Mouse (Mus musculus): Measurements from ENCODE around the gene Tbc1d22a.

Tbc1d22a gene

DNA sequence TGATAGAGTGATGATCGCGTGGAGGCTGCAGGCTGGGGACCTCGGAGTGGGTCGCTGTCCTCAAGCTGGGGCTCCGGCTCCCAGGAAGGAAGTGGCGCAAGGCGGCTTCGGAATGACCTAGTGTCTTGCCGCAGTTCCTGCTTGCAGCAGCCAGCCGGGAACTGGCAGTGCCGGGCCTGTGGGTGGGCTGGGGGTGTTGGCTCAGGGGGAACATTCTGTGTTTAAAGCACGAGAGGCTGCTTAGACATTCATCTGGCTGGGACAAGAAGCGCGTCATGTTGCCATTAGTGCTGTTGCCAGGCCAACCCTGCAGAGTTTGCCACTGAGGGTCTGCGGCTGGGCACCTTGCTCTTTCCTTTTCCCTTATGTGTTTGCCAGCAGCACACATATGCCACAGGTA is 63.2 kb downstream of the Tbc1d22a start:
- no peak for DNase-seq (ENCODE audit: low read depth in 1 of 2, low spot score in 2 of 2)

DNA sequence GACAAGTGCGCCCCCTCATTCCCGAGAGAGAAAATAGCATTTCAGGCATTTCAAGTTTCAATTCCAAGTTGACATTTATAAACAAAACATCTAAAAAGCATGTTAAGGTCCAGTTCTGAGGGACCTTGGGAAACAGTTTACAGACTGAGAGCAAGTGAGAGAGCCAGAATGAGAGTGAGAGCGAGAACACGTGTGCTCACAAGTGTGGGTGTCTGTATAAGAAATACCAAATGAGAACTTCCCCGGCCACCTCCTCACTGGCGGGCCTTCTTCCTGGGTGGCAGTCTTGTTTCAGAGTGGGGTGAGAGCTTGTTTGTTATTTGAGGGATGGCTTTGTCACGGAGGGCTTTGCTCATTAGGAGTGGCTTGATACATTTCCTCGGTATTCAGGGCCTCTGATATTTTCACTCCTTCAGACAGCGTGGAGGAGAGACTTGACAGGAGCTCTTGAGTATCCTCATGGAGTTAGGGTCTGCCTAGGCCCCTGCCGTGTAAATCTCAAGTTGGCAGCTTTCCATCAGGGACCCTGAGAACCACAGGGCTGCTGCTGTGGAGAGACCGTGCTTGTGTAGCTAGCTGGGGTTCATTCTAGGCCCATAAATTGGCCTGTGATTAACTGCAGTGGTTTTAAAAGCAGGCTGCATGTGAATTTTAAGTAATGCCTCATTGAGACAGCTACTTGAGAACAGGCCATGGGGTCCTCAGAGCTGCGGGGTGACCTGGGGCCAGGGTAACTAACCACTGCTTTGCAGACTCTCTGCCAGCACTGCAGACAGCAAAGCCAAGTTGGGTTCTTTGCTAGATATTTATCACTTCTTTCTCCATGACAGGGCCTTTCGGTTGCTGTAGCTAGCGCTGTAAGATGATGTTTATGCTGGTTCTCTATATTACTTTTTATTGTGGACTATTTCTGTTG is 65.1 kb downstream of the Tbc1d22a start:
- no peak for DNase-seq (ENCODE audit: low read depth in 1 of 2, low spot score in 2 of 2)

DNA sequence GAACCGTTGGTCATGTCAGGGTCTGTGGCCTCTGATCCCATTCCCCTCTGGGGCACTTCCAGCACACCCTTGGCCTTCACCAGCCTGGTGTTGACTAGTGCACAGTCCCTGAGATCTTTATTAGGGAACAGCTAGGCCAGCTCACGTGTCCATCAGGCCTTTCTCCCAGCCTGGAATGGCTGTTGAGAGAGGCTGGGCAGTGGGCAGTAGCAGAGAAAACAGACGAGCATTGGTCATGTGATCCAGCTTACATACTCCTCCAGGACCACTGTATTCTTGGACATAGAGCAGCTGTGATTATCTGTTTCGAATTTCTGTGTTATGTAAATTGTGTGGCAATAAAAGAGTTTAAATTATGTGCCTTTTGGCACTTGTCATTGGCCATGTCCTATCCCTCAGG is 65.9 kb downstream of the Tbc1d22a start:
- no peak for DNase-seq (ENCODE audit: low read depth in 1 of 2, low spot score in 2 of 2)

DNA sequence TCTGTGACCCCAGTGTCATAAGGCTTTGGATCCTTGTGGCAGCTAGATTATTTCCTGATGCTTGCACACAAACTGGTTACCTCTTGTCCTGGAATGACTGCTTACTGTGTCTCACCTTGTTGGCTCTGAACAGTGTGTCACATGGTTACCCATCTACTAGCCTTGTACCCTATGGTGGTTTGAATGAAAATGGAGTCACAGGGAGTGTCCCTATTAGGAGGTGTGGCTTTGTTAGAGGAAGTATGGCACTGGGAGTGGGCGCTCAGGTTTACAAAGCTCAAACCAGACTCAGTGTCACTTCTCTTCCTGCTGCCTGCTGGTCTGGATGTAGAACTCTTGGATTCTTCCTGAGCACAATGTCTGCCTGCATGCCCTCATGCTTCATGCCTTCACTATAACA is 69.0 kb downstream of the Tbc1d22a start:
- no peak for DNase-seq (ENCODE audit: low read depth in 1 of 2, low spot score in 2 of 2)

DNA sequence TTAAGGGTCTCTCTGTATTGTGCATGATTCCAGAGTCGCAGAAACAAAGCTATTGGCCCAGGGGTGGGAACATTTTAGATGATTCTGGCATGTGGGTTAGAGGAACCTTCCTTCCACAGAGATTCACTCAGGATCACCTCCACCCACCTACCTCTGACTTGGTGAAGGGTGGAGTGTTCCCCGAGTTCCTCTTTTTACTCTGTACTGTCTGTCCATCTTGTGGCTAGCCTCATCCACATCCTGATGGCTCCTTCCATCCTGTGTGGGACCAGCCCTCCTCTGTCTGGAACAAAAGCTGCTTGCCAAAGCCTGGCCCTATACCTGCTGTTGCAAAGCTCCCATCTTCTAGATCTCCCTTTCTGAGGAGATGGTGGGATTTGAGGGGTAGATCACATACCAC is 71.0 kb downstream of the Tbc1d22a start:
- DNase-seq (ENCODE audit: low read depth in 1 of 2, low spot score in 2 of 2): no peak

DNA sequence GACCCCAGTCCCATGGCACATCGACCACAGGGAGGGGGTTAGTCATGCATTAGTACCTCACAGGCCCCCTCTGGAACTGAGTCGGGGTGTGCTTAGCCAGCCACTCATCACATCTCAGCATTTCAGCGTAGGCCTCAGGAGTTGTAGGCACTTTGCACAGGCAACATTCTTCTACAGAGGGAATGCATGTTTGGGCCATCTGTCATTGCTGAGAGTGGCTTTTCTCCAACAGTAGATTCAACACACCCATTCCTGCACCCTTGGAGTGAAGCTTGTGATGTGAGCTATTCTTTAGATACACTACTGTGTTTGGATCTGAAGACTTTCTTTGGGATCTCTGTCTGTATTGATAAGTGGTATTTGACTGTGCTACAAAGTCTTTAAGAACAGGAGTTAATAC is 75.8 kb downstream of the Tbc1d22a start:
- no peak for DNase-seq (ENCODE audit: low read depth in 1 of 2, low spot score in 2 of 2)

DNA sequence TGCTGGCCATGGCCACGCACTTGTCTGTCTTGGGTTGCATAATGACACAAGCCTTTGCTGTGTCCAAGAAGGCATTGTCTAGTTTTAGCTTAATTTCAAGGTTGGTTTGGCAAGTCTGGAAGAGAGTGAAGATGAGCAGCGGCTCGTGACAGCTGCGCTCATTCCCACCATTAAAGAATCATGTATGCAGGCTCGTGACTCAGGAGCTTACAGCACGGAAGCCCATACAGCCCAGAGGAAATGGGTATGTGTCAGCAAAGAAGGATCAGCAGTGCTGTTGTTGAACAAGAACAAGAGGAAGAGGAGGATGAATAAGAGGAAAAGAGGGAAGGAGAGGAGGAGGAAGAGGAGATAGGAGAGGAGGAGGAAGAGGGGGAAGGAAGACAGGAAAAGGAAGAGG is 78.0 kb downstream of the Tbc1d22a start:
- DNase-seq (ENCODE audit: low read depth in 1 of 2, low spot score in 2 of 2): no peak

DNA sequence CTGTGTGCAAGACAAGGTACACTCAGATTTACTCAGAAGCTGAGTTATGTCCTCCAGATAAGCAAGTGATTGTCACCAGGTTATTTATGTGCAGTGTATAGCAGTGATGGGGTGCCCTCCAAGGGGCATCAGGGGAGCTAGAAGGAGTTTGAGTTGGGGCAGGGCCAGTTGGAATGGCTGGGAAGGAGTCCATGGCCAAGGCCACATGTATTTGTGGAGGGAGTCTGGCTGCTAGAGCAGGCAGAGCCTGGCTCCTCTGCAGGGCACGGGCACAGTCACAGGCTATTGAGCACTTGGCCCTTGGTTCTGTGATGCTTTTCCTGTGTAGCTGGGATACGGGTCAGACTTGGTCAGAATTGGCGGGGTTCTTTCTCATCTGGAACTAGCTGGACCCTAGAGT is 80.2 kb downstream of the Tbc1d22a start:
- no peak for DNase-seq (ENCODE audit: low read depth in 1 of 2, low spot score in 2 of 2)

DNA sequence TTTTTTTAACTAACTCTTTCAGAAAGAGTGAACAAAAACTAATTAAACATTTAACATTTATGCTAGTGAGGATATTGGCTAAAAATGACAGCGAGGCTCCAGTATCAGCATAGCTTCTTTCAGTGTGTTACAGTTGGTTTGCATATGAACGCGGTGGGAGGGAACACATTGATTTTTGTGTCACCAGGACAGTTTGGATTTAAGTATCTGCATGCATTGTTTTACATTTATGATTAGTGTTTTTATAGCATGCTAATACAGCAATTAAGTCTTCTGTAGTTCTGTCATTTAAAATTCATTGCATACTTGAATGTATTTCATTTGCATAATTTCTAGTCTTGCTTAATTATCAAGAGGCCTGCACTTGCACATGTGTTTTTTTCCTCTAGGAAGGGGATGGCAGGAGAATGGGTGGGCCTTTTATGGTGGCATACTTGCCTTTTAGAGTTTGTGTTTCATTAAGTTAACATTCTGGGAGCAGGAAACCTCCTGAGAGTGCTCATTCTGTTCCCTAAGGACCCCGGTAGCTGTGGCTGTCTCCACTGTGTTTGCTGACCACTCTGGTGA is 81.5 kb downstream of the Tbc1d22a start:
- no peak for DNase-seq (ENCODE audit: low read depth in 1 of 2, low spot score in 2 of 2)

DNA sequence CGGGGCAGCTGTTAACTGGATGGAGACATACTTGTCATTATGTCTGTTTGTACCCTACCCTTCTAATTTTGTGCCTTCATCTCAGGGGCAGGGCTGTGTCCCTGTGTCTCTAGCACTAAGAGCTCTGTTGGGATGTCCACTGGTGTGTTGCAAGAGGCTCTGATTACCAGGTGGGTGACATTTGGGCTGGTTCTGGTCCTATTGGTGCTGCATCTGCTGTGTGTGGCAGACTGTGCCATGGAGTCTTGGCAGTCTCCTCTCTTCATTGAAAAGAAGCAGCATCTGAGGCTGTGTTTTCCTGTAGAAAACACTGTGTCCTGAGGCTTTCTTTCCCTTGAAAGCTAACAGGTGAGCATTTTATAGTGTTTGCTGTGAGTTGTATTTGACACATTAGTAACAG is 83.0 kb downstream of the Tbc1d22a start:
- no peak for DNase-seq (ENCODE audit: low read depth in 1 of 2, low spot score in 2 of 2)

DNA sequence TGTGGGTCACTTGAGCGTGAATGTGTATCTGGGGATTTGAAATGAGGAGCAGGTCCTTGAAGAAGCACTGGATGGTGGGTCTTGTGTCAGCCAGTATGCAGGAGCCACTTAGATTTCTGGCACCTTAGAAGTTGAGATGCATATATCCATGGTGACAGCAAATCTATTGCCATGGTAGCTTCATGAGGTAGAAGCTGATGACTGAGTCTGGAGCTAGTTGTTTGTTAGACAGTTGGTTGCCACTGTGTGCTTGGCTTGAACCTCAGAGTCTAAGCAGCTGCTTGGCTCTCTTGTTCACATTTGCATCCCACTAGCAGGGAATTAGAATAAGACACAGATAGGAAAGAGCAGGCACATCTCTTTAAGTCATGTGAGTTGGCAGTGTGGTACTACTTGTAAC is 89.6 kb downstream of the Tbc1d22a start:
- DNase-seq (ENCODE audit: low read depth in 1 of 2, low spot score in 2 of 2): no peak

DNA sequence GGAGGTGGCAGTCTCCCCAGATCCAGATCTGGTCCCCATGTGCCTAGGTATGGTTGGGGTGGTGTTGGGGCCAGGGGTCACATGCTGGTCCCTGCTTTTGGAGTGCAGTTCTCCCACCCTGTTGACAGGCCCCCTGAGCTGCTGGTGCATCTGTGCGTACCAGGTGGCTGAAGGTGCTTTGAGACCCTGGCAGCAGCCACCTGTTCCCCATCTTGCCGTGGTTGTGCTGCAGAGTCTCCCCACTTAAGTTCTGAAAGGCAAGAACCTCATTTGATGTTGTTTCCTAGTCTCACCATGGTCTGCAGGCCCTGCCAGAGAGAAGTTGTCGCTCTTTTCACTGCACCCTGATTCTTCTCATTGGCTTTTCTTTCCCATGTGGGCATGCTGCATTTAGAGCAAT is 90.6 kb downstream of the Tbc1d22a start:
- no peak for DNase-seq (ENCODE audit: low read depth in 1 of 2, low spot score in 2 of 2)

DNA sequence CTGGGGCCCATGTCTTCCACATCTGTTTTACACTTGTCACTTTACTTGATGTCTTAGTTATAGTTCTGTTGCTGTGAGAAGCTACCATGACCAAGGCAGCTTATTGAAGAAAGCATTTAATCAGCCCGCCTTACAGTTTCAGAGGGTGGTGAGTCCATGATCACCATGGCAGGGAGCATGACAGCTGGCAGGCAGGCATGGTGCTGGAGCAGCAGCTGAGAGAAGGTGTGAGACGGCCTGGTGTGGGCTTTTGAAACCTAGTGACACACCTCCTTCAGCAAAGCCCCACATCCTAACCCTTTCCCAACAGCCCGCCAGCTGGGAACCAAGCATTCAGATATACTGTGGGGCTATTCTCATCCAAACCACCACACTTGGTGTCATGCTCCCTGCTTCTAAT is 91.0 kb downstream of the Tbc1d22a start:
- no peak for DNase-seq (ENCODE audit: low read depth in 1 of 2, low spot score in 2 of 2)

DNA sequence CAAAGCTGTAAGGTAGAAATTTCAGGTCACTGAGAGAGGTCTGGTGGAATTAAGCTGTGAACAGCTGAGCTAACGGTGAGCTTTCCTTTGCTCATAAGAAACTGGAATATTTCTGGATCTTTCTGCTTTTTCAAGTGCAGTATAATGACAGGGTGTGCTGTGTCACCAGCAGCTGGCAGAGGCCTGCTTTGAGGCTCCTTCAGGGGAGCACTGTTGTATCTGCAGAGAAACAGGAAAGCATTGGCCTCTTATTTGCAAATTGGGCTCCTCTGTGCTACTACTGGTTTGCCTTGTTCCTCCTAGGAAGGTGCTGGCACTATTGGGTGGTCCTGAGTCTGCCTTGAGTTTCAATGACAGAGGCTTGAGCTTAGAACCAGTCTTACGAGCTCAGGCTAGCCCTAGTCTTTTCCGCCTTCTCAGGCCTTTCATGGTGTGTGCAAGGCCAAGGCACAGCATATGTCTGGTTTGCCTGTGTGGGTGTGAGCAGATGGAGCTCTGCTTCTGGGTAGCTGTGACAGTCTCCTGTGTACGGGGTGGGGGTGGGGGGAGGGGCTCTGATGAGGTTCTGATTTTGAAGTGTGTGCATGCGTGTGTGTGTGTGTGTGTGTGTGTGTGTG is 95.1 kb downstream of the Tbc1d22a start:
- no peak for DNase-seq (ENCODE audit: low read depth in 1 of 2, low spot score in 2 of 2)

DNA sequence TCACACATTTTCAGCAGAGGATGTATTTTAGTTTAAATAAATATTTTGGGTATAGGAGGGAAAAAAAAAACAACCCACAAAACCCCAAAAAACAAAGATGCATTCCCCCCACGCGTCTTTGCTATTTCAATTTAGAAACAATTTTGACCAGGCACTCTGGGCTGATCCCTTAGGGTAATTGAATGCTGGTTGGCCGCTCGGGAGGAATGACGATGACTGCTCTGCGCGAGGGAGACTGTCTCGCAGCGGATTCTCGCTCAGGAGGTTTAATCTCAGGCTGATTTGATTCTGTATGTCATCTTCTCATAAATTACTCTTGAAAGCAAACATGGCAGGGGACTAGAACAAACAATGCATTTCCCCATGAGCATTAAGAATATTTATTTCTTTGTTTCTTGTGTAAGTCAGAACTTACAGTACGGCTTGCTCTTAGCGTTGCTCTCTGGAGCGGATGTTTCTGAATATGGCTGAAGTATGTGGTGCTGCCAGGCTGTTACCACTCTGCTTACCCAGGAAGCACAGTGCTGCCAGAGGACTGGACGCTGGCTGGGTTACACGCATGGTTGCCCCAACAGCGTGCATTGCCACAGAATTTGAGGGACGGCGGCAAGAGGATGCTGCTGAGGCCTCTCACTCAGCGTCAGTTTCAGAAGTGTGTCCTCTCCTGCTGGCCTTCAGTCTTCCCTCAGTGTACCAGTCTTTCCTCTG is 106.7 kb downstream of the Tbc1d22a start:
- DNase-seq (ENCODE audit: low read depth in 1 of 2, low spot score in 2 of 2): no peak

DNA sequence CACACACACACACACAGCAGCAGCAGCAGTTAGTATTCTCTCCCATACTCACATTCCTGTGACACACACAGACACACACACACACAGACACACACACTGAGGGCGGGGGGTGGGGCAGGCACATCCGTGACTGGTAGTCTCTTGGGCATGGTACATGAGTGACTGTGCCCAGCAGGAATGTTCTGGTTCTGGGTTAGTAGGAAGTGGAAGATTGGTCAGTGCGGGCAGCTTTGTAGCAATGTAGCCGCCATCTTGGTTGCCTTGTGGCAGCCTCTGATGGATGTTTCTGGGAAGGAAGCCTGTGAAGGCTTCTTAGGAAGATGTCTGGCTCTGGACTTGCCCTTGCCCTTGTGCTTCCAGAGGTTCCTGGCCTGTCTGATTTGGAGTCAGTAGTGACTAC is 112.1 kb downstream of the Tbc1d22a start:
- no peak for DNase-seq (ENCODE audit: low read depth in 1 of 2, low spot score in 2 of 2)

DNA sequence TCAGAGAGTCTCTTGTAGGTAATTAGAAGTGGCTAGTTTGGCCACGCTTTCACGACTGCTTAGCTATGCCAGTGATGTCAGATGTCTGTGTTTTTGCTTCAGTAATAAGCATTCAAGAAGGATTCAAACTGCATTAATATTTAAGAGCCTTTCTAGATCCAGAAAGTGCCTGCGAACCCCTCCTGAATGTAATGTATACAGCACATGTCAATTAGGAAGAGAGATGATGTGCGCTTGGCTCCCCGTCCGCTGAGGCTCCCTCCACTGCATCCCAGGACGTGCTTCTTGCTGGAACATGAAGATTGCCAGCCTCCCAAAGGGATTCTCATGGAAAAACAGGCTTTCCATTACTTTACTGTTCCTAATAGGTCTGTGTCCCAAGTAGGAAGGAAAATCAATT is 115.7 kb downstream of the Tbc1d22a start:
- DNase-seq (ENCODE audit: low read depth in 1 of 2, low spot score in 2 of 2): no peak

DNA sequence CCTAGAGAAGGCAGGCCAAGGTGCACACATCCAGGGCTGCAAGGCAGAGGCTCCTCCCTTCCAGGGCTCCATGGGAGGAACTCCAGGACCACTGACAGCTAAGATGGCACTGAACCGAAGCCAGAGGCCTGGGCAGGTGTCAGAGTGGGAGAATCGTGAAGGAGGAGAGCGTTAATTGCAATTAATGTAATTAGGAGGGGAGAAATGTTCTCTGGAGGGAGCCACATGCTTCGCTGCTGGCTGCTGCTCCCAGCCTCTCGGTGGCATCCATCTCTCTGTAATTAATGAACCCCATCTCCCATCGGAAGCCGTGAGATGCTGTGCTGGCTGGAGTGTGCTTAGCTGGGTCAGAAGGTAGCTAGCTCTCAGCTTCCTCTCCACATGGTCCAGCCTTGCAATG is 116.2 kb downstream of the Tbc1d22a start:
- DNase-seq (ENCODE audit: low read depth in 1 of 2, low spot score in 2 of 2): no peak

DNA sequence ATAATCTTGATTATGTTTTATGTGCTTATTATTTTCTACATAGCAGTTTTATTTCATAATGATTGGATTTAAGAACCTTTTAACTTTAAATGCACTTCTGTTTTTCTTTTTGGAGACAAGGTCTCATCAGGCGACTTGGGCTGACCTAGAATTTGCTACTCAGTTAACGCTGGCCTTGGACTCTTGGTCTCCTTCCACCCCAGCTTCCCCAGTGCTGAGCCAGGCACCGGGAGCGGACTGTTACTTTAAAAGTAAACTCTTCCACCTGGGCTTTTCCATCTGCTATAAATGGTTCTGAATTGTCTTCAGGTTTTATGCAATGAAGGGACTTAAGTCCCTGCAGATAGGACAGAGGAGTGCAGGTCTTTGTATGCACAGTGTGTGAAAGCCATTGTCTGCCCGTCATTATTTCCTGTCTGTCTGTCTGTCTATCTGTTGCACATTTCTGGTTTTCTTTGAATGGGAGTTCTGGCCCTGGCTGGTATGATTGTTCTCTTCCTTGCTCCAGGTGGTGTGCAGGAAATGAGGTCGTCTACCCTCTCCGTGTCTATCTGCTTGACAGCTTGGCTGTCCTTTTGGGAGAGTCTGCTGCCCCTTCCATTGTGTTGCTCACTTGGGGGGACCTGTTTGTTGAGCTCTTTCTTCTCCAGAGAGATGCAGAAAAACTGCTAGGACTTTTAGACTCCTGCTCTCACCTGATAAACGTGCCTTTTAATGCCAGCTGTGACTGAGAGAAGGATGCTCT is 117.4 kb downstream of the Tbc1d22a start:
- DNase-seq (ENCODE audit: low read depth in 1 of 2, low spot score in 2 of 2): no peak

DNA sequence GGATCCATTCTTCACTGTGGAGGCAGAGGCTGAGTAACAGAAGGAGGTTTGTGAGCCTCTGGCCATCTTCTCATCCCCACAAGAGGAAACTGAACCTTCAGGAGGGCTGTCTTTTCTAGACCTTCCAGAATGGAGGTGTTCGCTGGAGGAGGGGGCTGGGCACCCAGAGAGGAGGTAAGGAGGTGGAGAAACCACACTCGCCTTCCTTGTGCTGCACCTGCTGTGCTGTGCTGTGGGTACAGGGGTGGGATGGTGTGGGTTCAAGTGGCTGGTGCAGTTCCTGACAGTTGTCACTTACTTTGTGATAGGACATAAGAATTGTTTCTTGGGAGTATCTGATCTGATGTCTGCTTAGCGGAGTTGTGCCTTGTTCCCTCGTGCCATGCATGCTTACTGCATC is 118.9 kb downstream of the Tbc1d22a start:
- no peak for DNase-seq (ENCODE audit: low read depth in 1 of 2, low spot score in 2 of 2)

DNA sequence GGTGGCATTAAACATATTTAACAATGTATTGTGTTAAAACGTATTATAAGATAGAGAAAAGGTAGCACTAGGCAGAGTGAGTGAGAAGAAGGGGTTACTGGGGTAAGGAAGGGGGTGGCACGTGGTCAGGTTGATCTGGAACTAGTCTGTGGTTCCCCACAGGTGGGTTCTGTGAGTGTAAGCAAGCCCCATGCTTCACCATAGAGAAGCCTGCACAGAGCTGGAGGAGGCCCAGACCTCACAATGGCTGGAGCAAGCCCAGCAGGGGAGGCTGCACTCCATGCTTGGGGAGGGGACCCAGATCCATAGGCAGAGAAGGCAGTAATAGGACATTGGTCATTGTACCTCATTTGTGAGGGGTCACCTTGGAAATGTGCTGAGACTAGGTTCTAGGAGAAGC is 119.3 kb downstream of the Tbc1d22a start:
- DNase-seq (ENCODE audit: low read depth in 1 of 2, low spot score in 2 of 2): no peak

Data from monocyte, adult 2 months (primary cell).